Mouse (Mus musculus) embryonic fibroblast, embryonic 13.5 days (primary cell): ENCODE measurements at regions not wholly inside any gene's neighbourhood (a gene's known extent, or its start where the extent isn't known, plus 50 kb on each side); places are given as distances from the start of the nearest gene placed in this dataset.

ENCODE experiments used
- CTCF ChIP-seq: IDR thresholded peaks from 2 replicates; pipeline ENCODE4 v1.5.1; 2011; ENCODE audit warnings: mild to moderate bottlenecking, control low read depth, low read length, moderate library complexity, borderline replicate concordance; ENCODE audit not compliant: insufficient read depth
- POLR2A ChIP-seq: IDR thresholded peaks from 2 replicates; pipeline ENCODE4 v1.6.1; 2011; ENCODE audit warnings: low read depth, mild to moderate bottlenecking, control low read depth, low read length, moderate library complexity

DNA sequence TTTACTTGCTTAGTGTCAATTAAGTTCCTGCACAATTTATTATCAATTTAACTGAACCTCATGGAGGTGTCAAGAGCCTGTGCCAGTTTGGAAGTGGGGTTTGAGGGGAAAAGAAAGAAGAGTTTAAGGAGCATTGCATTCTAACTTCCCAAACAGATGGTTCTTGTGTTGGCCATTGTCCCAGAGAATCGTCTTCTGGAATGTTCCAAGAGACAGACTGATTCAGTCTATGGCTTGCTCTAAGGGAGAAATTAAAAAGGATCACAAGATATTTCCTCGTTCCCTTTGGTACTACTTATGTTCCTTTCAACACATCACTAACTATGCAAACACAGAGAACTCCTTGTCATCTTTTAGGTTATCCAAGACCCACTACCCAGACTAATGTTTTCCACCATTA lies 353.1 kb upstream of the Galnt5 start:
- TF ChIP-seq POLR2A (no peak), CTCF (no peak)
